Mouse (Mus musculus) limb, embryonic 14.5 days (tissue): ENCODE measurements around the gene Rasgef1c. TPM values are rescaled to one million over a fixed set of nuclear protein-coding genes. Genes with fewer than 3 reads are reported as not detected.

Source experiments
- ATAC-seq: fragments of 200-750 bp; cut with Nextera tagmentation; 2 replicates; pipeline ENCODE4 v1.8.0; 2017; ENCODE audit warnings: low read depth, moderate number of reproducible peaks, moderate TSS enrichment; ENCODE audit not compliant: low FRiP score
- DNase-seq: peaks from one replicate; pipeline ENCODE4 v3.0.0-alpha.2; 2015; ENCODE audit warnings: low spot score
- H3K27ac ChIP-seq: fragments of 300-500 bp; sonication (generic); replicated peaks from 2 replicates; pipeline ENCODE4 v1.5.1; 2014; ENCODE audit warnings: low read depth, mild to moderate bottlenecking, low read length, moderate library complexity, mixed read lengths
- H3K27me3 ChIP-seq: fragments of 300-500 bp; sonication (generic); 2 replicates; pipeline ENCODE4 v1.6.1; 2014; ENCODE audit warnings: low read length, mixed read lengths; ENCODE audit not compliant: control insufficient read depth, insufficient read depth
- H3K36me3 ChIP-seq: fragments of 300-500 bp; sonication (generic); 2 replicates; pipeline ENCODE4 v1.6.1; 2014; ENCODE audit warnings: mild to moderate bottlenecking, low read length, moderate library complexity, mixed read lengths; ENCODE audit not compliant: control insufficient read depth, insufficient read depth
- H3K4me1 ChIP-seq: fragments of 300-500 bp; sonication (generic); 2 replicates; pipeline ENCODE4 v1.6.1; 2014; ENCODE audit warnings: antibody characterized with exemption, low read length, mixed read lengths; ENCODE audit not compliant: control insufficient read depth, insufficient read depth
- H3K4me2 ChIP-seq: fragments of 300-500 bp; sonication (generic); replicated peaks from 2 replicates; pipeline ENCODE4 v1.6.1; 2014; ENCODE audit warnings: low read depth, mild to moderate bottlenecking, low read length, moderate library complexity; ENCODE audit not compliant: severe bottlenecking
- H3K4me3 ChIP-seq: fragments of 300-500 bp; sonication (generic); replicated peaks from 2 replicates; pipeline ENCODE4 v1.5.1; 2014; ENCODE audit warnings: low read length
- H3K9ac ChIP-seq: fragments of 300-500 bp; sonication (generic); 2 replicates; pipeline ENCODE4 v1.6.1; 2014; ENCODE audit warnings: mild to moderate bottlenecking, low read depth, low read length, moderate library complexity; ENCODE audit not compliant: severe bottlenecking
- H3K9me3 ChIP-seq: fragments of 300-500 bp; sonication (generic); 2 replicates; pipeline ENCODE4 v1.6.1; 2016; ENCODE audit warnings: low read length; ENCODE audit not compliant: control insufficient read depth
- POLR2A ChIP-seq: fragments of 200-500 bp; IDR thresholded peaks from 2 replicates; pipeline ENCODE4 v1.8.0; 2012; ENCODE audit warnings: inconsistent platforms, mild to moderate bottlenecking, moderate library complexity, borderline replicate concordance; ENCODE audit not compliant: insufficient read depth, insufficient read length; ENCODE audit errors: extremely low read depth
- WGBS: fragments of 180-500 bp; shearing (Covaris S2); extraction: QIAGEN DNeasy Blood & Tissue Kit; methylation state at CpG from one replicate; pipeline ENCODE4 v1.1.7; 2014; 5-methylcytosine and 5-hydroxymethylcytosine counted together
- polyA plus RNA-seq, 2 experiments: library from polyadenylated mRNA; depleted of rRNA in 1 of 2; stranded (reverse) in 1 of 2; unstranded in 1 of 2; fragments of >200 nt; fragmentation: Nextera tagmentation in 1 of 2; extraction: Ambion mirVana in 1 of 2; gene quantifications; 2 replicates each; pipeline versions ENCODE4 v1.2.1 to v1.2.3; 2012 to 2014

The Rasgef1c gene
- polyA plus RNA-seq, 2 experiments, result 0.34 to 0.43 TPM

GRCm38 (mm10) chr11:49883394-49883793, 18.2 kb upstream of the Rasgef1c start:
- TF ChIP-seq POLR2A, result no peak
- WGBS, result 93% methylated on average over 3 of the region's 3 CpGs
- H3K27ac ChIP-seq, result no peak overlapping the region
- no peaks in the 10 kb centered on the region for H3K4me1 ChIP-seq
- H3K4me3 ChIP-seq, result no peak overlapping the region
- H3K4me2 ChIP-seq, result no peak overlapping the region
- no peaks in the 10 kb centered on the region for H3K9me3 ChIP-seq
- no peaks in the 10 kb centered on the region for H3K27me3 ChIP-seq
- DNase-seq (no peak), ATAC-seq (no peak)
- no peak overlapping the region for H3K9ac ChIP-seq
- H3K36me3 ChIP-seq, result peaks cover 46% of the 10 kb centered on the region

GRCm38 (mm10) chr11:49888469-49888868, 13.2 kb upstream of the Rasgef1c start:
- no peak for DNase-seq
- WGBS, result 87% methylated on average over 5 of the region's 5 CpGs

GRCm38 (mm10) chr11:49891993-49892392, 9.6 kb upstream of the Rasgef1c start:
- H3K4me3 ChIP-seq, result no peak overlapping the region
- H3K9ac ChIP-seq, result no peak overlapping the region
- TF ChIP-seq POLR2A, result no peak
- no peak for ATAC-seq
- no peak overlapping the region for H3K4me2 ChIP-seq
- no peaks in the 10 kb centered on the region for H3K27me3 ChIP-seq
- H3K9me3 ChIP-seq, result no peaks in the 10 kb centered on the region
- no peaks in the 10 kb centered on the region; the same call in 1 of the 2 replicates for H3K36me3 ChIP-seq
- no peaks in the 10 kb centered on the region for H3K4me1 ChIP-seq
- no peak overlapping the region for H3K27ac ChIP-seq
- DNase-seq, result no peak
- WGBS, result 92% methylated on average over 5 of the region's 5 CpGs

More at GRCm38 (mm10) chr11:49888469-49888868, 13.2 kb upstream of the Rasgef1c start:
- Histone ChIP-seq H3K4me3 (no peak overlapping the region), H3K9ac (no peak overlapping the region), H3K4me2 (no peak overlapping the region), H3K36me3 (peaks cover 14% of the 10 kb centered on the region), H3K4me1 (no peaks in the 10 kb centered on the region), H3K9me3 (no peaks in the 10 kb centered on the region), H3K27ac (no peak overlapping the region), H3K27me3 (no peaks in the 10 kb centered on the region)
- no peak for TF ChIP-seq POLR2A
- no peak for ATAC-seq

- WGBS, result 72% methylated on average over 11 of the region's 11 CpGs
- no peak for TF ChIP-seq POLR2A
Observed at GRCm38 (mm10) chr11:49893806-49894205, 7.8 kb upstream of the Rasgef1c start.

GRCm38 (mm10) chr11:49895966-49896590, 5.6 kb upstream of the Rasgef1c start:
- Histone ChIP-seq H3K4me2 (no peak overlapping the region), H3K9me3 (peaks cover 6% of the 10 kb centered on the region; the same call in 1 of the 2 replicates), H3K9ac (no peak overlapping the region), H3K36me3 (no peaks in the 10 kb centered on the region), H3K4me1 (peaks cover under 1% of the 10 kb centered on the region; the same call in 1 of the 2 replicates), H3K4me3 (no peak overlapping the region), H3K27ac (no peak overlapping the region), H3K27me3 (peaks cover 6% of the 10 kb centered on the region; the same call in 1 of the 2 replicates)
- ATAC-seq, result no peak
- 52% methylated on average over 6 of the region's 6 CpGs for WGBS
- no peak for TF ChIP-seq POLR2A
- DNase-seq, result no peak

More at GRCm38 (mm10) chr11:49893806-49894205, 7.8 kb upstream of the Rasgef1c start:
- Histone ChIP-seq H3K36me3 (no peaks in the 10 kb centered on the region; the same call in 1 of the 2 replicates), H3K9me3 (peaks cover 6% of the 10 kb centered on the region; the same call in 1 of the 2 replicates), H3K27ac (no peak overlapping the region), H3K4me3 (no peak overlapping the region), H3K4me1 (no peaks in the 10 kb centered on the region), H3K4me2 (no peak overlapping the region), H3K27me3 (no peaks in the 10 kb centered on the region), H3K9ac (no peak overlapping the region)
- no peak for ATAC-seq
- no peak for DNase-seq
